Mouse (Mus musculus): ENCODE results near the gene Cpne5. TPM values are rescaled to one million over a fixed set of nuclear protein-coding genes. Genes with fewer than 3 reads are reported as not detected.
"Not testable (repeated sequence)": the region's sequence is repeated elsewhere in the genome, so short reads cannot be mapped to it uniquely, and the experiment has no call there.

The Cpne5 gene
- polyA plus RNA-seq, 1 experiment from 2014 or later: 8.2 TPM

DNA sequence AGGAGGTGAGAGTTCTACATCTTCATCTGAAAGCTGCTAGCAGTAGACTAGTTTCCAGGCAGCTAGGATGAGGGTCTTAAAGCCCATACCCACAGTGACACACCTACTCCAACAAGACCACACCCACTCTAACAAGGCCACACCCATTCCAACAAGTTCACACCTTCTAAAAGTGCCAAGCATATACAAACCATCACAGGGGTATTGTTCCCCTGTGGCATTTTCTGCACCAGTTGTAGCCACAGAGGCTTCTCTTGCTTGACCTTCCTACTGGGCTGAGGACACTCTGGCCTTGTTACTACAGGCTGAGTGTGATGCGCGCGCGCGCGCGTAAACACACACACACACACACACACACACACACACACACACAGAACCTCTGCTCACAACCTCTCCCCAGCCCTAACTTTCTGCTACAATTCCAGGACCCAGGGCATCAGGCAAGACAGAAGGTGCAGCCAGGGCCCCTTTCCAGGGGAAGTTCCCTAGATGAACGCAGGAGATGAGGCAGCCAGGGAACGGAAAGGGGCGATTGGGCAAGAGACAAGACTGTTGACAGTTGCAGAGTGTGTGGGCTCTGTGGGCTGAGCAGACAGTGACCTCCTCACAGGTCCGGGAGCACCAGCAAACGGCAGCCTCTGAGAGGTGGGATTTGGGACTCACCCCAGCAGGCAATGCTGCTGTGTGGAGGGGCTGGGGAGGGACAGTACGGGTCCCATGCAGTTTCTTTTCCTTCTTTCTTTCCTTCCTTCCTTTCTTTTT is 124.2 kb downstream of the Cpne5 start, which contains the start of gene Rab44:
TSS of gene Rab44 (plus strand) at position 555 of the 762 bp plus-strand sequence.
- no peaks in the 10 kb centered on the region for H3K36me3 ChIP-seq (ENCODE audit: insufficient read depth, low read length)
- H3K9ac ChIP-seq (replicated peaks; ENCODE audit: low read length): no peak within 1 kb of the TSS
- H3K27ac ChIP-seq (ENCODE audit: low read length): no peak within 1 kb of the TSS
- H3K4me1 ChIP-seq (ENCODE audit: insufficient read depth, low read length): no peaks in the 10 kb centered on the region
- H3K27me3 ChIP-seq (ENCODE audit: insufficient read depth, low read length): no peaks in the 10 kb centered on the region
- H3K4me2 ChIP-seq (replicated peaks; ENCODE audit: low read depth, low read length): no peak within 1 kb of the TSS
- H3K4me3 ChIP-seq (ENCODE audit: low read length): no peak within 1 kb of the TSS
- no peaks in the 10 kb centered on the region for H3K9me3 ChIP-seq (ENCODE audit: low read length)
- no peak for ATAC-seq (ENCODE audit: low FRiP score, low TSS enrichment)
- WGBS: 86% methylated on average over 13 of the region's 13 CpGs

DNA sequence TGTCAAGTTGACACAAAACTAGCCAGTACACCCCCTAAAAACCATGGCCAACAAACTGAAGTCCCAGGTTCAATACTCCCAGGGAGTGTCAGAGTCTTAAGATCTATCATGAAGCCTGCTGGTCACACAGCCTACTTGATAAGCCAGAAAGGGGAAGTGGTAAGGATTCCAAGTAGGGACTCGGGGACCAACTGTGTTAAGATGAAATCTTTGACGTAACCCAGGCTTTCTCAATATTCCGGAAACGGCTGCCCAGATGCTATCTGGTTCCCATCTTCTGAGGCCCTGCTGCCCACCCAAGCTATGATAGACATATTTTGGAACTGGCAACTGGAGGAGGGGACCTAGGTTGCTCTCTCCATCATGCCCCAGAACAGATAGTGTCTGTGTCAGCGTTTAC is 126.6 kb downstream of the Cpne5 start:
- WGBS: 89% methylated on average over 5 of the region's 5 CpGs
- H3K9ac ChIP-seq (replicated peaks; ENCODE audit: low read length): no peak overlapping the region
- no peaks in the 10 kb centered on the region for H3K4me1 ChIP-seq (ENCODE audit: insufficient read depth, low read length)
- H3K27ac ChIP-seq (ENCODE audit: low read length): no peak overlapping the region
- no peaks in the 10 kb centered on the region for H3K27me3 ChIP-seq (ENCODE audit: insufficient read depth, low read length)
- no peaks in the 10 kb centered on the region for H3K36me3 ChIP-seq (ENCODE audit: insufficient read depth, low read length)
- ATAC-seq (ENCODE audit: low FRiP score, low TSS enrichment): no peak
- H3K9me3 ChIP-seq (ENCODE audit: low read length): no peaks in the 10 kb centered on the region
- no peak overlapping the region for H3K4me3 ChIP-seq (ENCODE audit: low read length)
- no peak overlapping the region for H3K4me2 ChIP-seq (replicated peaks; ENCODE audit: low read depth, low read length)

DNA sequence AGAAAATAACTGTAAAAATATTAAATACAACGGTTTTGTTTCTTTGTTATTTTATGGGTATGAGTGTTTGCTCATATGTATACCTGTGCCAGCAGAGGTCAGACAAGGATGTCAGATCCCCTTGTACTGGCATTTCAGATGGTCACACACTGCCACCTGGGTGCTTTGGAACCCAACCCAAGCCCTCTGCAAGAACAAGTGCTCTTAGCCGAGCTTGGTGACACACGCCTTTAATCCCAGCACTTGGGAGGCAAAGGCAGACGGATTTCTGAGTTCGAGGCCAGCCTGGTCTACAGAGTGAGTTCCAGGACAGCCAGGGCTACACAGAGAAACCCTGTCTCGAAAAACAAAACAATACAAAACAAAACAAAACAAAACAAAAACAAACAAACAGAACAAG is 127.6 kb downstream of the Cpne5 start:
- H3K9me3 ChIP-seq (ENCODE audit: low read length); H3K4me2 ChIP-seq (replicated peaks; ENCODE audit: low read depth, low read length); H3K4me1 ChIP-seq (ENCODE audit: insufficient read depth, low read length); H3K27me3 ChIP-seq (ENCODE audit: insufficient read depth, low read length); H3K36me3 ChIP-seq (ENCODE audit: insufficient read depth, low read length); H3K4me3 ChIP-seq (ENCODE audit: low read length); ATAC-seq (ENCODE audit: low FRiP score, low TSS enrichment); H3K27ac ChIP-seq (ENCODE audit: low read length); H3K9ac ChIP-seq (replicated peaks; ENCODE audit: low read length): not testable (repeated sequence)
- WGBS: 88% methylated on average over 6 of the region's 6 CpGs

Other genes with a start within 250 kb of the Cpne5 start
- 106 and 121 TPM in 2 replicates for gene Stk38, start 230.2 kb downstream of the Cpne5 start, polyA plus RNA-seq (2015; fragmentation: Nextera tagmentation; extraction: Ambion mirVana)
- gene Srsf3, start 205.5 kb downstream of the Cpne5 start, polyA plus RNA-seq (2015; fragmentation: Nextera tagmentation; extraction: Ambion mirVana): 597 and 625 TPM in 2 replicates
- 74.1 and 81.3 TPM in 2 replicates for gene Cdkn1a, start 147.2 kb downstream of the Cpne5 start, polyA plus RNA-seq (2015; fragmentation: Nextera tagmentation; extraction: Ambion mirVana)
- 0.12 and 0.26 TPM in 2 replicates for gene Rab44, start 124.0 kb downstream of the Cpne5 start, polyA plus RNA-seq (2015; fragmentation: Nextera tagmentation; extraction: Ambion mirVana)
- 167 and 186 TPM in 2 replicates for gene Ppil1, start 26.0 kb upstream of the Cpne5 start, polyA plus RNA-seq (2015; fragmentation: Nextera tagmentation; extraction: Ambion mirVana)
- gene BC004004, start 30.6 kb upstream of the Cpne5 start, polyA plus RNA-seq (2015; fragmentation: Nextera tagmentation; extraction: Ambion mirVana): 85.6 TPM in 2 replicates
- gene Pi16, start 79.5 kb upstream of the Cpne5 start, polyA plus RNA-seq (2015; fragmentation: Nextera tagmentation; extraction: Ambion mirVana): 2.4 and 3.1 TPM in 2 replicates
- 189 and 316 TPM in 2 replicates for gene Mtch1, start 109.8 kb upstream of the Cpne5 start, polyA plus RNA-seq (2015; fragmentation: Nextera tagmentation; extraction: Ambion mirVana)
- 14.4 and 16.2 TPM in 2 replicates for gene Fgd2, start 122.7 kb upstream of the Cpne5 start, polyA plus RNA-seq (2015; fragmentation: Nextera tagmentation; extraction: Ambion mirVana)